Mouse (Mus musculus) MEL (cell line): ENCODE data around the gene Cpeb2. TPM values are rescaled to one million over a fixed set of nuclear protein-coding genes. Genes with fewer than 3 reads are reported as not detected.

Experiments
- DNase-seq: peaks from one replicate; pipeline ENCODE4 v3.0.0; 2011; ENCODE audit warnings: low read depth, low spot score
- H3K27ac ChIP-seq: 2 replicates; pipeline ENCODE4 v1.5.1; 2012; ENCODE audit warnings: low read depth, mild to moderate bottlenecking, control low read depth, low read length, moderate library complexity; ENCODE audit not compliant: control insufficient read depth
- H3K27me3 ChIP-seq, 2 experiments: fragments of 150-350 bp in 1 of 2; sonication (generic) in 1 of 2; 2 replicates each; pipeline ENCODE4 v1.6.1; 2012; ENCODE audit warnings: low read length in 2 of 2, mild to moderate bottlenecking in 2 of 2, improper control_type of control experiment in 1 of 2, moderate library complexity in 1 of 2; ENCODE audit not compliant: insufficient read depth in 2 of 2, control insufficient read depth in 1 of 2
- H3K36me3 ChIP-seq, 2 experiments: 2 replicates each; pipeline ENCODE4 v1.6.1; 2012 to 2014; ENCODE audit warnings: low read length in 2 of 2, improper control_type of control experiment in 1 of 2, inconsistent platforms in 1 of 2, mild to moderate bottlenecking in 1 of 2; ENCODE audit not compliant: insufficient read depth in 2 of 2, control insufficient read depth in 1 of 2
- H3K4me1 ChIP-seq, 2 experiments: fragments of 150-350 bp in 1 of 2; sonication (generic) in 1 of 2; 2 replicates each; pipeline ENCODE4 v1.6.1; 2012; ENCODE audit warnings: low read length in 2 of 2, improper control_type of control experiment in 1 of 2, mild to moderate bottlenecking in 1 of 2; ENCODE audit not compliant: insufficient read depth in 2 of 2, control insufficient read depth in 1 of 2
- H3K4me3 ChIP-seq, 2 experiments: fragments of 150-350 bp in 1 of 2; sonication (generic) in 1 of 2; 2 replicates each; pipeline ENCODE4 v1.5.1; 2012; ENCODE audit warnings: low read depth in 2 of 2, low read length in 2 of 2, mild to moderate bottlenecking in 2 of 2, moderate library complexity in 2 of 2, control low read depth in 1 of 2, improper control_type of control experiment in 1 of 2; ENCODE audit not compliant: control insufficient read depth in 1 of 2, insufficient read depth in 1 of 2
- H3K79me2 ChIP-seq: 2 replicates; pipeline ENCODE4 v1.6.1; 2012; ENCODE audit warnings: mild to moderate bottlenecking, low read length, moderate library complexity; ENCODE audit not compliant: control insufficient read depth, poor library complexity, insufficient read depth
- H3K9ac ChIP-seq: 2 replicates; pipeline ENCODE4 v1.6.1; 2012; ENCODE audit warnings: low read depth, mild to moderate bottlenecking, control low read depth, low read length, moderate library complexity; ENCODE audit not compliant: control insufficient read depth, poor library complexity, severe bottlenecking
- H3K9me3 ChIP-seq: fragments of 150-350 bp; sonication (generic); replicated peaks from 2 replicates; pipeline ENCODE4 v1.6.1; 2012; ENCODE audit warnings: mild to moderate bottlenecking, low read length, improper control_type of control experiment, moderate library complexity; ENCODE audit not compliant: insufficient read depth
- BHLHE40 ChIP-seq: IDR thresholded peaks from 2 replicates; pipeline ENCODE4 v1.6.1; 2012; ENCODE audit warnings: low read depth, mild to moderate bottlenecking, inconsistent platforms, low read length, improper control_type of control experiment, borderline replicate concordance
- CHD1 ChIP-seq: IDR thresholded peaks from 2 replicates; pipeline ENCODE4 v1.6.1; 2012; ENCODE audit warnings: low read depth, mild to moderate bottlenecking, inconsistent platforms, low read length, improper control_type of control experiment
- CHD2 ChIP-seq: IDR thresholded peaks from 2 replicates; pipeline ENCODE4 v1.6.1; 2011; ENCODE audit warnings: low read length, improper control_type of control experiment
- CTCF ChIP-seq, 3 experiments: IDR thresholded peaks in 2 of 3; conservative IDR thresholded peaks in 1 of 3; 2 replicates each; pipeline ENCODE4 v1.5.1; 2011 to 2012; ENCODE audit warnings: low read length in 3 of 3, low read depth in 2 of 3, mild to moderate bottlenecking in 2 of 3, improper control_type of control experiment in 1 of 3, inconsistent platforms in 1 of 3, mixed read lengths in 1 of 3, moderate library complexity in 1 of 3; ENCODE audit not compliant: control insufficient read depth in 1 of 3, insufficient read depth in 1 of 3, poor library complexity in 1 of 3, severe bottlenecking in 1 of 3
- E2F4 ChIP-seq: IDR thresholded peaks from 2 replicates; pipeline ENCODE4 v1.6.1; 2011; ENCODE audit warnings: low read depth, low read length, improper control_type of control experiment, borderline replicate concordance
- ELF1 ChIP-seq: IDR thresholded peaks from 2 replicates; pipeline ENCODE4 v1.6.1; 2014; ENCODE audit warnings: low read depth, mild to moderate bottlenecking, inconsistent platforms, low read length, improper control_type of control experiment, moderate library complexity
- ETS1 ChIP-seq: IDR thresholded peaks from 2 replicates; pipeline ENCODE4 v1.6.1; 2012; ENCODE audit warnings: low read depth, mild to moderate bottlenecking, inconsistent platforms, low read length, improper control_type of control experiment, moderate library complexity
- GATA1 ChIP-seq: IDR thresholded peaks from 2 replicates; pipeline ENCODE4 v1.6.1; 2011; ENCODE audit warnings: low read depth, low read length, improper control_type of control experiment
- HCFC1 ChIP-seq: IDR thresholded peaks from 2 replicates; pipeline ENCODE4 v1.6.1; 2012; ENCODE audit warnings: low read depth, mild to moderate bottlenecking, inconsistent platforms, low read length, improper control_type of control experiment, moderate library complexity
- JUND ChIP-seq: IDR thresholded peaks from 2 replicates; pipeline ENCODE4 v1.6.1; 2011; ENCODE audit warnings: low read depth, mild to moderate bottlenecking, improper control_type of control experiment, low read length
- KAT2A ChIP-seq: conservative IDR thresholded peaks from 2 replicates; pipeline ENCODE4 v1.6.1; 2012; ENCODE audit warnings: low read depth, low read length, improper control_type of control experiment, inconsistent platforms
- MAFK ChIP-seq: IDR thresholded peaks from 2 replicates; pipeline ENCODE4 v1.6.1; 2011; ENCODE audit warnings: low read depth, mild to moderate bottlenecking, low read length, improper control_type of control experiment, borderline replicate concordance
- MAX ChIP-seq: IDR thresholded peaks from 2 replicates; pipeline ENCODE4 v1.6.1; 2011; ENCODE audit warnings: low read length, improper control_type of control experiment
- MAZ ChIP-seq: IDR thresholded peaks from 2 replicates; pipeline ENCODE4 v1.6.1; 2012; ENCODE audit warnings: low read depth, mild to moderate bottlenecking, inconsistent platforms, low read length, improper control_type of control experiment
- MEF2A ChIP-seq: IDR thresholded peaks from 2 replicates; pipeline ENCODE4 v1.6.1; 2014; ENCODE audit warnings: low read depth, mild to moderate bottlenecking, inconsistent platforms, low read length, improper control_type of control experiment; ENCODE audit not compliant: poor library complexity, insufficient replicate concordance, severe bottlenecking; ENCODE audit errors: extremely low read depth
- MXI1 ChIP-seq: IDR thresholded peaks from 2 replicates; pipeline ENCODE4 v1.6.1; 2011; ENCODE audit warnings: mild to moderate bottlenecking, low read depth, low read length, improper control_type of control experiment
- MYC ChIP-seq: IDR thresholded peaks from 2 replicates; pipeline ENCODE4 v1.6.1; 2011; ENCODE audit warnings: low read depth, mild to moderate bottlenecking, low read length, improper control_type of control experiment, moderate library complexity
- NELFE ChIP-seq: IDR thresholded peaks from 2 replicates; pipeline ENCODE4 v1.6.1; 2011; ENCODE audit warnings: low read depth, low read length, improper control_type of control experiment
- NRF1 ChIP-seq: IDR thresholded peaks from 2 replicates; pipeline ENCODE4 v1.6.1; 2014; ENCODE audit warnings: low read depth, mild to moderate bottlenecking, inconsistent platforms, low read length, improper control_type of control experiment, moderate library complexity; ENCODE audit not compliant: poor library complexity, insufficient read depth, severe bottlenecking
- POLR2A ChIP-seq, 2 experiments: IDR thresholded peaks; 2 replicates each; pipeline ENCODE4 v1.6.1; 2011 to 2012; ENCODE audit warnings: low read length in 2 of 2, mild to moderate bottlenecking in 2 of 2, control low read depth in 1 of 2, improper control_type of control experiment in 1 of 2, low read depth in 1 of 2, moderate library complexity in 1 of 2; ENCODE audit not compliant: control insufficient read depth in 1 of 2, insufficient read depth in 1 of 2, poor library complexity in 1 of 2
- POLR2AphosphoS2 ChIP-seq: IDR thresholded peaks from 2 replicates; pipeline ENCODE4 v1.6.1; 2011; ENCODE audit warnings: low read length, improper control_type of control experiment
- POLR2AphosphoS5 ChIP-seq: IDR thresholded peaks from 2 replicates; pipeline ENCODE4 v1.6.1; 2012; ENCODE audit warnings: low read depth, borderline replicate concordance, mild to moderate bottlenecking, inconsistent platforms, low read length, moderate library complexity, mixed read lengths
- RAD21 ChIP-seq: IDR thresholded peaks from 2 replicates; pipeline ENCODE4 v1.6.1; 2011; ENCODE audit warnings: mild to moderate bottlenecking, low read depth, low read length, improper control_type of control experiment
- RCOR1 ChIP-seq: IDR thresholded peaks from 2 replicates; pipeline ENCODE4 v1.6.1; 2012; ENCODE audit warnings: low read depth, mild to moderate bottlenecking, inconsistent platforms, low read length, improper control_type of control experiment
- SIN3A ChIP-seq: IDR thresholded peaks from 2 replicates; pipeline ENCODE4 v1.6.1; 2012; ENCODE audit warnings: low read length, improper control_type of control experiment, inconsistent platforms
- SMC3 ChIP-seq: IDR thresholded peaks from 2 replicates; pipeline ENCODE4 v1.6.1; 2011; ENCODE audit warnings: low read depth, low read length, improper control_type of control experiment
- TAL1 ChIP-seq: IDR thresholded peaks from 2 replicates; pipeline ENCODE4 v1.6.1; 2012; ENCODE audit warnings: mild to moderate bottlenecking, inconsistent platforms, low read length, moderate library complexity, mixed read lengths
- TBP ChIP-seq: IDR thresholded peaks from 2 replicates; pipeline ENCODE4 v1.8.0; 2011; ENCODE audit warnings: low read depth, low read length, improper control_type of control experiment
- TCF12 ChIP-seq: IDR thresholded peaks from 2 replicates; pipeline ENCODE4 v1.6.1; 2014; ENCODE audit warnings: low read depth, mild to moderate bottlenecking, inconsistent platforms, low read length, improper control_type of control experiment, moderate library complexity
- UBTF ChIP-seq: IDR thresholded peaks from 2 replicates; pipeline ENCODE4 v1.6.1; 2012; ENCODE audit warnings: low read depth, mild to moderate bottlenecking, inconsistent platforms, low read length, improper control_type of control experiment, moderate library complexity, borderline replicate concordance; ENCODE audit not compliant: insufficient read depth
- USF1 ChIP-seq: IDR thresholded peaks from 2 replicates; pipeline ENCODE4 v1.6.1; 2014; ENCODE audit warnings: low read depth, mild to moderate bottlenecking, inconsistent platforms, low read length, improper control_type of control experiment, moderate library complexity
- ZKSCAN1 ChIP-seq: IDR thresholded peaks from 2 replicates; pipeline ENCODE4 v1.6.1; 2012; ENCODE audit warnings: low read depth, mild to moderate bottlenecking, inconsistent platforms, low read length, improper control_type of control experiment, moderate library complexity
- ZMIZ1 ChIP-seq: IDR thresholded peaks from 2 replicates; pipeline ENCODE4 v1.6.1; 2012; ENCODE audit warnings: low read depth, mild to moderate bottlenecking, inconsistent platforms, low read length, improper control_type of control experiment, moderate library complexity
- ZNF384 ChIP-seq: IDR thresholded peaks from 2 replicates; pipeline ENCODE4 v1.6.1; 2012; ENCODE audit warnings: low read depth, mild to moderate bottlenecking, inconsistent platforms, low read length, improper control_type of control experiment
- polyA plus RNA-seq, 2 experiments: library from polyadenylated mRNA; stranded (reverse) in 1 of 2; unstranded in 1 of 2; fragments of >175 nt in 1 of 2; fragments of >200 nt in 1 of 2; gene quantifications; 2 replicates each; pipeline versions ENCODE4 v1.2.1 to v1.2.4; 2012; ENCODE audit warnings: low replicate concordance in 2 of 2, low read depth in 1 of 2; ENCODE audit not compliant: insufficient read length in 2 of 2, insufficient read depth in 1 of 2, missing spikeins in 1 of 2
- total RNA-seq: library from RNA; depleted of rRNA; stranded (reverse); fragments of 300-350 nt; gene quantifications from 2 replicates; pipeline ENCODE4 v1.2.3, GENCODE M21; 2012; rRNA removed

Cpeb2 gene
- 0.69 and 0.82 TPM in 2 replicates for total RNA-seq
- polyA plus RNA-seq = 1 to 10 TPM in 1 of 2 experiments, not detected in 1; 2.0 TPM

DNA sequence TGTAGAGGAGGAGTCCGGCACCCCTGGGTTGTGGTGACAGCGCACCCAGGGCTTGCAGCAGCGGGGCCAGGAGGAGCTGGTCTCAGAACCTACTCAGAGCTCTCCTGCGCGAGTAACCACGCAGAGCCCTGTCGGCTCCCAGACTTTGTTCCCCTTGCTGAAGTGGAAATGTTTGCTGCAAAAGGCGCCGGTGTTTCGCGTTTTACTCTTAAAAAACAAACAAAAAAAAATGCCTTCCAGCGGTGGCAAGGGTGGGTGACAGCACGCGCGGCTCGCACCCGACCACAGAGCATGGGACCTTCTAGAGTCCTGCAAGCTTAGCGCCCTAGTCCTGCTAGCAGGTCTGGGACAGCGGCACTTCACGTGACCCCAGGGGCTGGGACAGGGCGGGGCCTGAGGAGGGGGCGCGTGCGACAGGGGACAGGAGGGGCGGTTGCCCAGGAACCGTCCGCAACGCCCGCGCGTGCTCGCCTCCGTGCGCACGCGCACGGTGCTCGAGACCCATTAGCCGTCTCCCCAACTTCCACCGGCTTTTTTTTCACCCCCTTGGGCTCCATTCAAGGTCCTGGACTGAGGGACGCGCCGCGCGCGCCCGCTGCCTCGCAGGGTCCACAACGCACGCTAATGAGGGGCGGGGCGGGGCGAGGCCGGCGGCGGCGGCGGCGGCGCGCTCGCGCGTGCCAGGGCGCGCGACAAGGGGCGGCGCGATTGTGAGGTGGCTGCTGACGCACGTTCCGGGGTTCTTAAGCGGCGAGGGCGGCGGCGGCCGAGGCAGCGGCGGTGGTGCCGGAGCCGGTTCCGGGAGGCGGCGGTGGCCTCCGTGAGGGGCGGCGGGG, at the start of gene Cpeb2:
Cpeb2 (plus strand) TSS at position 691 of the 836 bp plus-strand sequence.
- Histone ChIP-seq H3K27ac (peak within 1 kb of the TSS; percentile 84), H3K4me1 (peaks cover 5 to 15% of the 10 kb centered on the region in 2 experiments; a peak in 3 of 4 replicates), H3K79me2 (peaks cover 21% of the 10 kb centered on the region), H3K4me3 (peak within 1 kb of the TSS; percentile 62 to 96), H3K9ac (peak within 1 kb of the TSS; percentile 83), H3K27me3 (no peaks in the 10 kb centered on the region), H3K36me3 (peaks cover 0 to 11% of the 10 kb centered on the region in 2 experiments; a peak in 2 of 4 replicates), H3K9me3 (no peaks in the 10 kb centered on the region)
- peak; percentile 96 for DNase-seq
- TF ChIP-seq NELFE = peak; percentile 98
- peak; percentile 57; the same call in 1 of the 2 replicates for TF ChIP-seq MYC
- no peak for TF ChIP-seq CHD1
- 0 out of 2 replicates have a peak, but pooled peaks have one; percentile 19 for TF ChIP-seq SMC3
- peak; percentile 66 for TF ChIP-seq TBP
- no peak; the same call in 1 of the 2 replicates for TF ChIP-seq POLR2AphosphoS5
- TF ChIP-seq JUND = no peak
- no peak for TF ChIP-seq E2F4
- peak; percentile 93 for TF ChIP-seq BHLHE40
- peak; percentile 98 for TF ChIP-seq USF1
- TF ChIP-seq NRF1 = peak; percentile 86
- peak; percentile 58 for TF ChIP-seq SIN3A
- TF ChIP-seq CHD2 = no peak
- 0 out of 2 replicates have a peak, but pooled peaks have one; percentile 21 for TF ChIP-seq RCOR1
- peak; percentile 66 for TF ChIP-seq TCF12
- TF ChIP-seq POLR2A (IDR thresholded peaks at IDR 0.05; ENCODE audit: control insufficient read depth in 1 of 2, insufficient read depth in 1 of 2, low read depth in 1 of 2, low read length in 2 of 2, poor library complexity in 1 of 2) = peak; percentile 91 to 100
- TF ChIP-seq ZKSCAN1 = no peak
- TF ChIP-seq ZNF384 = peak; percentile 80
- no peak for TF ChIP-seq GATA1
- peak; percentile 92 for TF ChIP-seq POLR2AphosphoS2
- TF ChIP-seq ZMIZ1 = peak; percentile 94
- TF ChIP-seq HCFC1 = peak; percentile 35; the same call in 1 of the 2 replicates
- TF ChIP-seq KAT2A = no peak; the same call in 1 of the 2 replicates
- TF ChIP-seq ELF1 = peak; percentile 51; the same call in 1 of the 2 replicates
- peak; percentile 92; the same call in 1 of the 2 replicates for TF ChIP-seq MAZ
- TF ChIP-seq MXI1 = 0 out of 2 replicates have a peak, but pooled peaks have one; percentile 88
- TF ChIP-seq MEF2A = peak; percentile 54; the same call in 1 of the 2 replicates
- no peak; the same call in 1 of the 2 replicates for TF ChIP-seq RAD21
- TF ChIP-seq UBTF = no peak
- no peak for TF ChIP-seq CTCF (IDR thresholded peaks at IDR 0.05 in 2 of 3, conservative IDR thresholded peaks at IDR 0.05 in 1 of 3; ENCODE audit: control insufficient read depth in 1 of 3, insufficient read depth in 1 of 3, low read depth in 2 of 3, low read length in 3 of 3, poor library complexity in 1 of 3, severe bottlenecking in 1 of 3)
- peak; percentile 39 for TF ChIP-seq ETS1
- TF ChIP-seq MAX = peak; percentile 77; the same call in 1 of the 2 replicates
- TF ChIP-seq TAL1 = no peak
- no peak for TF ChIP-seq MAFK
